Comparison of ENCODE assay signal across 39 mouse cellular contexts in the genomic region with DNA sequence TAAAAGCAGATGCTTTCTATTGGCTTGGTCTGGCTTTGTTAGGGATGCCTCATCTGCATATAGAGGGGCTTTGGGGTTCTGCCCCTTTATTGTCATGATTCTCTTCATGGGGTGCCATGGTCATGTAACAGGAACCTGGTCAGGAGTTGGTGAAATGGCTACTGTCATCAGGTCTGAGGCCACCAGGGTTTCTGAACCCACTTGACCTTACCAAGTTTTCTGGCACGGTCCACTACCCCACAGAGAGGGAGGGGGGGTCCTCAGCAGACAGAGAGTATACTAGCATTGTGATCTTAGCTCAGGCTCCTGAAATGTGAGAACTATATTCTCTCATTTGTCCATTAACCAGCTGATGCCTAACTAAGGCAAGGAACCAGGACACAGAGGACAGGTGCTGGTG. TPM values are rescaled to one million over a fixed set of nuclear protein-coding genes. Genes with fewer than 3 reads are reported as not detected.
"Had no signal": no experiment of that assay in that cellular context is flagged by ENCODE, and none has a peak within 500 bp of the region (broad histone marks: within the 10 kb centered on the region; RNA-seq: fewer than 3 reads in every experiment).

No protein-coding gene starts in this region.

- H3K36me3 ChIP-seq: heart, embryonic 13.5 days; heart, embryonic 15.5 days; hindbrain, embryonic 15.5 days; limb, embryonic 13.5 days; limb, embryonic 15.5 days; liver, embryonic 12.5 days had no signal

- ATAC-seq: forebrain, postnatal 0 days; hindbrain, postnatal 0 days; intestine, embryonic 16.5 days; liver, embryonic 12.5 days had no signal

- H3K4me2 ChIP-seq: heart, embryonic 11.5 days; heart, embryonic 13.5 days; heart, embryonic 15.5 days; hindbrain, embryonic 15.5 days; limb, embryonic 13.5 days; limb, embryonic 15.5 days; liver, embryonic 12.5 days had no signal

- H3K27ac ChIP-seq: heart, adult 2 months; heart, embryonic 13.5 days; heart, embryonic 15.5 days; hindbrain, embryonic 15.5 days; hindbrain, postnatal 0 days; limb, embryonic 13.5 days; limb, embryonic 15.5 days; liver, embryonic 12.5 days; liver, embryonic 14.5 days had no signal

- H3K27me3 ChIP-seq: heart, embryonic 13.5 days; heart, embryonic 15.5 days; hindbrain, embryonic 15.5 days; limb, embryonic 13.5 days; limb, embryonic 15.5 days had no signal

- H3K4me1 ChIP-seq: heart, embryonic 13.5 days; heart, embryonic 15.5 days; hindbrain, embryonic 15.5 days; limb, embryonic 13.5 days; limb, embryonic 15.5 days had no signal

- H3K9me3 ChIP-seq: heart, embryonic 13.5 days; heart, embryonic 15.5 days; hindbrain, embryonic 15.5 days; limb, embryonic 13.5 days; limb, embryonic 15.5 days; liver, embryonic 12.5 days had no signal

- DNase-seq: forebrain, postnatal 0 days; gastrocnemius, postnatal 14 days; gastrocnemius, postnatal 36 days; heart, adult 2 months; heart, postnatal 14 days; heart, postnatal 36 days; kidney, adult 2 months; kidney, adult 9 months; kidney, postnatal 14 days; layer of hippocampus, adult 9-11 months; layer of hippocampus, postnatal 36 days; left cerebral cortex, postnatal 4 days; lung, adult 18-20 months had no signal

- H3K9ac ChIP-seq: forebrain, postnatal 0 days; heart, embryonic 13.5 days; heart, embryonic 15.5 days; hindbrain, embryonic 15.5 days; limb, embryonic 13.5 days; limb, embryonic 15.5 days; liver, embryonic 12.5 days; liver, embryonic 14.5 days had no signal

- H3K4me3 ChIP-seq: heart, adult 2 months; heart, embryonic 13.5 days; heart, embryonic 15.5 days; hindbrain, embryonic 15.5 days; limb, embryonic 13.5 days; limb, embryonic 15.5 days; liver, embryonic 12.5 days had no signal

RNA-seq across cellular contexts. Expression of gene Izumo1r, which starts 59.0 kb away (rescaled TPM):
- total RNA-seq: forebrain, postnatal 0 days; gastrocnemius, adult 18-20 months; gastrocnemius, adult 8-10 months; gastrocnemius, postnatal 14 days; gastrocnemius, postnatal 36 days; heart, adult 2 months; heart, postnatal 36 days; hematopoietic stem cell, adult 5-6 weeks; hindbrain, postnatal 0 days; layer of hippocampus, adult 18-20 months; layer of hippocampus, adult 8-10 months; layer of hippocampus, postnatal 14 days; layer of hippocampus, postnatal 36 days; left cerebral cortex, adult 18-20 months; left cerebral cortex, adult 8-10 months; left cerebral cortex, postnatal 10 days; left cerebral cortex, postnatal 25 days; left cerebral cortex, postnatal 4 days; liver, adult 2 months had no signal
- polyA plus RNA-seq: forebrain, postnatal 0 days; heart, embryonic 11.5 days; heart, embryonic 13.5 days; heart, postnatal 0 days; hindbrain, embryonic 11.5 days; hindbrain, embryonic 15.5 days; hindbrain, postnatal 0 days; intestine, embryonic 14.5 days; intestine, embryonic 16.5 days; limb, embryonic 11.5 days; liver, embryonic 12.5 days; liver, embryonic 14.5 days; liver, embryonic 16.5 days had no signal
